Mouse (Mus musculus) liver, embryonic 14.5 days (tissue): ENCODE results near the gene Klhl23. TPM values are rescaled to one million over a fixed set of nuclear protein-coding genes. Genes with fewer than 3 reads are reported as not detected.
A peak's percentile ranks its signal among the peaks of the same experiment; 100 is the strongest.

Experiments
- ATAC-seq: fragments of 200-750 bp; cut with Nextera tagmentation; 2 replicates; pipeline ENCODE4 v1.8.0; 2017; ENCODE audit warnings: moderate number of reproducible peaks, mild to moderate bottlenecking, moderate library complexity; ENCODE audit not compliant: insufficient read depth
- DNase-seq, 3 experiments: peaks; one replicate each; pipeline ENCODE4 v3.0.0-alpha.2; 2012 to 2013; ENCODE audit warnings: low read depth in 3 of 3, low spot score in 3 of 3
- H3K27ac ChIP-seq: fragments of 300-500 bp; sonication (generic); 2 replicates; pipeline ENCODE4 v1.5.1; 2014; ENCODE audit warnings: moderate library complexity, mild to moderate bottlenecking, control low read depth, inconsistent platforms
- H3K27me3 ChIP-seq: fragments of 300-500 bp; sonication (generic); 2 replicates; pipeline ENCODE4 v1.6.1; 2014; ENCODE audit warnings: mild to moderate bottlenecking, low read length, moderate library complexity; ENCODE audit not compliant: control insufficient read depth, insufficient read depth
- H3K36me3 ChIP-seq: fragments of 300-500 bp; sonication (generic); replicated peaks from 2 replicates; pipeline ENCODE4 v1.6.1; 2014; ENCODE audit warnings: low read depth; ENCODE audit not compliant: control insufficient read depth, insufficient read depth
- H3K4me1 ChIP-seq, 2 experiments: fragments of 200-500 bp in 1 of 2; fragments of 300-500 bp in 1 of 2; sonication (generic) in 1 of 2; replicated peaks; 2 replicates each; pipeline ENCODE4 v1.6.1; 2012 to 2014; ENCODE audit warnings: antibody characterized with exemption in 1 of 2, inconsistent platforms in 1 of 2, low read length in 1 of 2; ENCODE audit not compliant: control insufficient read depth in 2 of 2, insufficient read depth in 2 of 2
- H3K4me2 ChIP-seq: fragments of 300-500 bp; sonication (generic); 2 replicates; pipeline ENCODE4 v1.6.1; 2014; ENCODE audit warnings: low read depth, mild to moderate bottlenecking, control low read depth, moderate library complexity
- H3K4me3 ChIP-seq, 2 experiments: fragments of 200-500 bp in 1 of 2; fragments of 300-500 bp in 1 of 2; sonication (generic) in 1 of 2; 2 replicates each; pipeline ENCODE4 v1.5.1; 2012 to 2014; ENCODE audit warnings: low read depth in 2 of 2, low read length in 2 of 2, mild to moderate bottlenecking in 2 of 2, control low read depth in 1 of 2, inconsistent platforms in 1 of 2, moderate library complexity in 1 of 2; ENCODE audit not compliant: insufficient read depth in 1 of 2
- H3K9ac ChIP-seq: fragments of 300-500 bp; sonication (generic); replicated peaks from 2 replicates; pipeline ENCODE4 v1.6.1; 2014; ENCODE audit warnings: mild to moderate bottlenecking, control low read depth, moderate library complexity
- H3K9me3 ChIP-seq: fragments of 300-500 bp; sonication (generic); 2 replicates; pipeline ENCODE4 v1.6.1; 2016; ENCODE audit warnings: low read length, mixed read lengths; ENCODE audit not compliant: control insufficient read depth
- CTCF ChIP-seq: IDR thresholded peaks from 2 replicates; pipeline ENCODE4 v1.5.1; 2016; ENCODE audit warnings: antibody characterized with exemption, low read depth, control low read depth
- EP300 ChIP-seq: IDR thresholded peaks from 2 replicates; pipeline ENCODE4 v1.6.1; 2016; ENCODE audit warnings: antibody characterized with exemption, low read depth
- WGBS: fragments of 180-500 bp; shearing (Covaris S2); extraction: QIAGEN DNeasy Blood & Tissue Kit; methylation state at CpG from one replicate; pipeline ENCODE4 v1.1.7; 2014; ENCODE audit not compliant: insufficient replicate concordance; 5-methylcytosine and 5-hydroxymethylcytosine counted together
- polyA plus RNA-seq, 2 experiments: library from polyadenylated mRNA; depleted of rRNA in 1 of 2; stranded (reverse) in 1 of 2; unstranded in 1 of 2; fragments of >200 nt; fragmentation: Nextera tagmentation in 1 of 2; extraction: Ambion mirVana in 1 of 2; gene quantifications; 2 replicates each; pipeline versions ENCODE4 v1.2.1 to v1.2.3; 2012 to 2014

Gene Klhl23
- polyA plus RNA-seq, 2 experiments = 12.0 to 15.7 TPM

GRCm38 (mm10) chr2:69829680-69830079 is 7.9 kb downstream of the Klhl23 start:
- Histone ChIP-seq H3K4me3 (no peak overlapping the region), H3K27ac (no peak overlapping the region), H3K9ac (no peak overlapping the region), H3K4me2 (no peak overlapping the region), H3K36me3 (peaks cover 32% of the 10 kb centered on the region), H3K27me3 (no peaks in the 10 kb centered on the region), H3K4me1 (peaks cover 0 to 11% of the 10 kb centered on the region in 2 experiments; a peak in 2 of 4 replicates), H3K9me3 (no peaks in the 10 kb centered on the region)
- WGBS = 23% methylated on average over 2 of the region's 2 CpGs
- ATAC-seq (peak; percentile 84), DNase-seq (no peak)
- TF ChIP-seq CTCF (no peak), EP300 (peak; percentile 56)

GRCm38 (mm10) chr2:69830116-69830515 is 8.4 kb downstream of the Klhl23 start:
- WGBS = 60% methylated on average over 8 of the region's 8 CpGs
- no peak for TF ChIP-seq EP300
- no peak for TF ChIP-seq CTCF
- Histone ChIP-seq H3K4me1 (peaks cover 0 to 11% of the 10 kb centered on the region in 2 experiments; a peak in 2 of 4 replicates), H3K36me3 (peaks cover 32% of the 10 kb centered on the region), H3K9ac (no peak overlapping the region), H3K4me2 (no peak overlapping the region), H3K9me3 (no peaks in the 10 kb centered on the region), H3K27ac (no peak overlapping the region), H3K4me3 (no peak overlapping the region), H3K27me3 (no peaks in the 10 kb centered on the region)
- no peak for ATAC-seq
- DNase-seq = no peak

GRCm38 (mm10) chr2:69837244-69837967 is 15.7 kb downstream of the Klhl23 start:
- Histone ChIP-seq H3K4me1 (no peaks in the 10 kb centered on the region), H3K9ac (no peak overlapping the region), H3K36me3 (peaks cover 8% of the 10 kb centered on the region), H3K27ac (no peak overlapping the region), H3K27me3 (no peaks in the 10 kb centered on the region), H3K9me3 (no peaks in the 10 kb centered on the region), H3K4me3 (no peak overlapping the region), H3K4me2 (no peak overlapping the region)
- WGBS = 66% methylated on average over 7 of the region's 7 CpGs
- DNase-seq = no peak
- TF ChIP-seq EP300 (no peak), CTCF (no peak)
- peak; percentile 35; the same call in 1 of the 2 replicates for ATAC-seq

- WGBS = 47% methylated on average over 3 of the region's 3 CpGs
- H3K9ac ChIP-seq = no peak overlapping the region
Observed at GRCm38 (mm10) chr2:69837996-69838395, 16.3 kb downstream of the Klhl23 start.

GRCm38 (mm10) chr2:69838707-69839106 is 17.0 kb downstream of the Klhl23 start:
- H3K27me3 ChIP-seq = no peaks in the 10 kb centered on the region
- H3K4me3 ChIP-seq = no peak overlapping the region
- no peaks in the 10 kb centered on the region for H3K9me3 ChIP-seq
- no peak overlapping the region for H3K27ac ChIP-seq
- peaks cover 6% of the 10 kb centered on the region for H3K36me3 ChIP-seq
- H3K4me1 ChIP-seq = no peaks in the 10 kb centered on the region
- TF ChIP-seq EP300 = no peak
- TF ChIP-seq CTCF = no peak
- DNase-seq (no peak), ATAC-seq (no peak)
- H3K4me2 ChIP-seq = no peak overlapping the region
- no peak overlapping the region for H3K9ac ChIP-seq

More at GRCm38 (mm10) chr2:69837996-69838395, 16.3 kb downstream of the Klhl23 start:
- Histone ChIP-seq H3K36me3 (peaks cover 7% of the 10 kb centered on the region), H3K4me2 (no peak overlapping the region), H3K9me3 (no peaks in the 10 kb centered on the region), H3K27me3 (no peaks in the 10 kb centered on the region), H3K27ac (no peak overlapping the region), H3K4me1 (no peaks in the 10 kb centered on the region), H3K4me3 (no peak overlapping the region)
- ATAC-seq (peak; percentile 66), DNase-seq (no peak)
- TF ChIP-seq CTCF (peak; percentile 68), EP300 (no peak)
